Mouse (Mus musculus) stomach, postnatal 0 days (tissue): Measurements from ENCODE around the gene Chn2. TPM values are rescaled to one million over a fixed set of nuclear protein-coding genes. Genes with fewer than 3 reads are reported as not detected.
A peak's percentile ranks its signal among the peaks of the same experiment; 100 is the strongest.
"Not testable (repeated sequence)": the region's sequence is repeated elsewhere in the genome, so short reads cannot be mapped to it uniquely, and the experiment has no call there.

Source experiments
- ATAC-seq: fragments of 200-750 bp; cut with Nextera tagmentation; 2 replicates; pipeline ENCODE4 v1.8.0; 2017; ENCODE audit not compliant: low FRiP score, low TSS enrichment
- DNase-seq: peaks from one replicate; pipeline ENCODE4 v3.0.0-alpha.2; 2016; ENCODE audit warnings: low spot score
- H3K27ac ChIP-seq: fragments of 300-500 bp; sonication (generic); replicated peaks from 2 replicates; pipeline ENCODE4 v1.5.1; 2014; ENCODE audit warnings: mild to moderate bottlenecking, control low read depth
- H3K27me3 ChIP-seq: fragments of 300-500 bp; sonication (generic); 2 replicates; pipeline ENCODE4 v1.6.1; 2014; ENCODE audit warnings: low read length; ENCODE audit not compliant: control insufficient read depth, insufficient read depth
- H3K36me3 ChIP-seq: fragments of 300-500 bp; sonication (generic); 2 replicates; pipeline ENCODE4 v1.6.1; 2014; ENCODE audit warnings: low read length, mixed read lengths; ENCODE audit not compliant: control insufficient read depth, insufficient read depth
- H3K4me1 ChIP-seq: fragments of 300-500 bp; sonication (generic); replicated peaks from 2 replicates; pipeline ENCODE4 v1.6.1; 2014; ENCODE audit warnings: antibody characterized with exemption; ENCODE audit not compliant: control insufficient read depth, insufficient read depth
- H3K4me2 ChIP-seq: fragments of 300-500 bp; sonication (generic); replicated peaks from 2 replicates; pipeline ENCODE4 v1.6.1; 2014; ENCODE audit warnings: low read depth, mild to moderate bottlenecking, control low read depth, moderate library complexity
- H3K4me3 ChIP-seq: fragments of 300-500 bp; sonication (generic); 2 replicates; pipeline ENCODE4 v1.5.1; 2014; ENCODE audit warnings: low read depth, low read length, control low read depth
- H3K9ac ChIP-seq: fragments of 300-500 bp; sonication (generic); 2 replicates; pipeline ENCODE4 v1.6.1; 2014; ENCODE audit warnings: mild to moderate bottlenecking, low read length, control low read depth, mixed read lengths
- H3K9me3 ChIP-seq: fragments of 300-500 bp; sonication (generic); 2 replicates; pipeline ENCODE4 v1.6.1; 2016; ENCODE audit warnings: low read length; ENCODE audit not compliant: control insufficient read depth
- CTCF ChIP-seq: IDR thresholded peaks from 2 replicates; pipeline ENCODE4 v1.5.1; 2016; ENCODE audit warnings: antibody characterized with exemption, low read depth, mild to moderate bottlenecking, moderate library complexity
- EP300 ChIP-seq: optimal IDR thresholded peaks from 2 replicates; pipeline ENCODE3; 2016; ENCODE audit warnings: antibody characterized with exemption
- WGBS: fragments of 180-500 bp; shearing (Covaris S2); extraction: QIAGEN DNeasy Blood & Tissue Kit; methylation state at CpG from one replicate; pipeline ENCODE4 v1.1.7; 2014; 5-methylcytosine and 5-hydroxymethylcytosine counted together
- polyA plus RNA-seq: library from polyadenylated mRNA; unstranded; fragments of >200 nt; fragmentation: Nextera tagmentation; extraction: Ambion mirVana; gene quantifications from 2 replicates; pipeline ENCODE4 v1.2.1, GENCODE M21; 2015

Gene Chn2
- polyA plus RNA-seq, 1 experiment from 2014 or later, result 19.1 TPM

DNA sequence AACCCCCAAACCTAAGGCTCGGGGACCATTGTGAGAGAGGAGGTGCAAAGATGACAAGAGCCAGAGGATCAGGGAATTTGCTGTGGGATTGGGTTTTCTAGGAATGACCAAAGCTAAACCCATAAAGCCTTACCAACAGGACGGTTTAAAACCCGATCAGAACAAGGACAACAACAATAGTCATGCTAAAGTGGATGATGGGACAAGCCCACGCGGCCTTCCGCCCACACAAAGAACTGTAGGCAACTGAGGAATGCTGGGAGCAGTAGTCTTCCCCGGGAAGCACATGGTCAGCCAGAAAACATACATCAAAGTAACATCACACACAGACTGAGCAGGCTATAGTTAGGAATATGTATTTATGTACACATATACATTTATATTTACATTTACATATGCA, 125.9 kb downstream of the Chn2 start:
- no peak for DNase-seq
- WGBS, result 86% methylated on average over 7 of the region's 7 CpGs
- Histone ChIP-seq H3K4me2 (no peak overlapping the region), H3K36me3 (no peaks in the 10 kb centered on the region), H3K27me3 (no peaks in the 10 kb centered on the region), H3K9me3 (no peaks in the 10 kb centered on the region), H3K9ac (no peak overlapping the region), H3K4me3 (no peak overlapping the region), H3K27ac (no peak overlapping the region), H3K4me1 (peaks cover 9% of the 10 kb centered on the region)
- TF ChIP-seq CTCF (no peak), EP300 (no peak)
- no peak for ATAC-seq

DNA sequence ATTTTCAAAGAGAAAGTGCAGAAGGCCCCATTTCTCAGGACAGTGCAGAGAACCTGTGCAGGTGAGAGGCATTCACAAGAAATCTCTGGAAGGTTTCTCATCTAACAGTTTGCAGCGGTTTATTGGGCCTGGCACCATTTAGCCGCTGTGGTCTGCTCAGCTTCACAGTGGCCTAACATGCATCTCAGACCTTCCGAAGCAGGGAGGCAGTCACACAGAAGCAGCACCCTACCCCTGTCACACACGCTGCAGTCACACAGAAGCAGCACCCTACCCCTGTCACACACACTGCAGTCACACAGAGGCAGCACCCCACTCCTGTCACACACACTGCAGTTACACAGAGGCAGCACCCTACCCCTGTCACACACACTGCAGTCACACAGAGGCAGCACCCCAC, 126.5 kb downstream of the Chn2 start:
- TF ChIP-seq CTCF (no peak), EP300 (no peak)
- no peaks in the 10 kb centered on the region for H3K27me3 ChIP-seq
- no peaks in the 10 kb centered on the region for H3K36me3 ChIP-seq
- no peak overlapping the region for H3K4me3 ChIP-seq
- peaks cover 9% of the 10 kb centered on the region for H3K4me1 ChIP-seq
- ATAC-seq, result no peak
- no peak overlapping the region for H3K9ac ChIP-seq
- H3K9me3 ChIP-seq, result no peaks in the 10 kb centered on the region
- H3K27ac ChIP-seq, result no peak overlapping the region
- 86% methylated on average over 4 of the region's 4 CpGs for WGBS
- DNase-seq, result no peak
- no peak overlapping the region for H3K4me2 ChIP-seq

DNA sequence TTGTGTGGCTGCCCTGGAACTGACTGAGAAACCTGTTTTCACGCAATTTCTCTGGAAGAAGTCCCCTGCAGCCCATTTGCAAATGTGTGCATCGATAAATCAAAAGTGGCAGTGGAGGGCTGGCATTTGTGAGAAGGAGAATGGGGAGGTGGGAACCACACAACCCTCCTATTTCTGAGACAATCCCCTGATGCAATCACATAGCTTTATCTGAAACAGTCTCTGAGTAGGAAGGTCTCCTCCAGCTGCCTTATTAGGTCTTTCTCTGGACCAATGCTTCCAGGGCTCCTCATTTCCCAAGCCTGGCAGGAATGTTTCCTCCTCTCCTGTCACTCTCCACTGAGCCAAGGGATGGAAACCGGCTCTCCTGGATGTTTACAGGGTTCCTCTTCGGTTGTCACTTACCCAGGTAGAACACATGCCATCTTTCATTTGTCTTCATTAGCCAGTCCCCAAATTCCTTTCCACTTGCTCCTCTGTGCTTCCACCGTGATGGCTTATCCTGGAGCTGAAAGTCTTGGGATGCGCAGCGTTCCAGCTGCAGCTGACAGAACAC, 127.7 kb downstream of the Chn2 start:
- 58% methylated on average over 7 of the region's 7 CpGs for WGBS
- H3K9me3 ChIP-seq, result no peaks in the 10 kb centered on the region
- H3K4me1 ChIP-seq, result peaks cover 9% of the 10 kb centered on the region
- no peak overlapping the region for H3K9ac ChIP-seq
- no peaks in the 10 kb centered on the region for H3K27me3 ChIP-seq
- H3K36me3 ChIP-seq, result no peaks in the 10 kb centered on the region
- TF ChIP-seq EP300 (no peak), CTCF (no peak)
- H3K4me2 ChIP-seq, result no peak overlapping the region
- no peak for ATAC-seq
- H3K27ac ChIP-seq, result peak overlapping the region; percentile 30; the same call in 1 of the 2 replicates
- no peak overlapping the region for H3K4me3 ChIP-seq
- DNase-seq, result no peak

DNA sequence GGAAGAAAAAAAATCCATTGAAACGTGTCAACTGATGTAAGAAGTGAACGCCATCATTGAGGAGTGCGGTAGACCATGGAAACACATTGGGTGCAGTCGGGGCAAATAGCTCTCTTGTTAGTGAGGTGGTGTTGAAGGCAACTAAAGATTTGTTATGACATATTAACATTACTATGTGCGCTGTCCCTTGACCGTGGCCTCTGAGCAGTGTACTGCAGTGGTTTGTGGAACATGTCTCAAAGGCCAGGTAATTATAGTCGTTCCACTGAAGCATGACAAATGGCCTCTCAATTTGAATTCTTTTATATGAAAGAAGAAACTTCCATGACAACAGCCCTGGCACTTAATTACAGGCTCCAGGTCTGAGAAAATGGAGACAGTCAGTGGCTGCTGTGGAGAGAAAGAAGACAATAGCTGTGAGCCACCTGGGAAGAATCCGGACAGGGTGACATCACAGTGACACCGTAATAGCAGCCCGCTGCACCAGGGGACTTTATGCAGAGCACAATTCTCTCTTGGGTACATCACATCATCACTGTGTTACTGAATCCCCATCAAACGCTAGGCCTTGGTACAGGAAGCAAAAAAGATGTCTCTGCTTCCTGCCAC, 131.0 kb downstream of the Chn2 start:
- H3K27ac ChIP-seq, result no peak overlapping the region
- ATAC-seq, result no peak
- no peaks in the 10 kb centered on the region for H3K9me3 ChIP-seq
- H3K9ac ChIP-seq, result no peak overlapping the region
- H3K27me3 ChIP-seq, result no peaks in the 10 kb centered on the region
- DNase-seq, result no peak
- 0 out of 2 replicates have a peak, but pooled peaks cover 2% of the 10 kb centered on the region for H3K4me1 ChIP-seq
- no peak overlapping the region for H3K4me2 ChIP-seq
- TF ChIP-seq CTCF (no peak), EP300 (no peak)
- 89% methylated on average over 11 of the region's 11 CpGs for WGBS
- no peak overlapping the region for H3K4me3 ChIP-seq
- no peaks in the 10 kb centered on the region for H3K36me3 ChIP-seq

DNA sequence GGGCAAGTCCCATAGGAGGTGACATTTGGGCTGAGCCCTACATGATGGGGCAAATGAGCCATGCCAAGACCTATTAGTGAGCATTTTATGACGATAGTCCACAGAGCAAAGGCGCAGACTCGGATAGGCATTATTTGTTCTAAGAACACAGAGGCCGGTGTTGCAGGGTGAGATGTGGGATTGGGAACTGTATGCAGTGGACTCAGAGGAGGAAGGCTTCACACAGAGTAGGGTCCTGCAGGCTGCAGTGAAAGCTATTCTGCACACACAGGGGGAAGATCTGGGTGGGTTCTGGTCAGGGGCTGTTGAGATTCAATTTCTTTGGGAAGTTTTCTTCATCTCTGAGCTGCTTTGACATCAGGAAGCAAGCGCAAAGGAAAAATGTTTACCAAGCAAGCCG, 132.0 kb downstream of the Chn2 start:
- no peak for TF ChIP-seq EP300
- no peak for TF ChIP-seq CTCF
- no peak overlapping the region for H3K4me2 ChIP-seq
- H3K9ac ChIP-seq, result no peak overlapping the region
- no peaks in the 10 kb centered on the region for H3K36me3 ChIP-seq
- H3K27ac ChIP-seq, result no peak overlapping the region
- DNase-seq (no peak), ATAC-seq (peak; percentile 42; the same call in 1 of the 2 replicates)
- no peak overlapping the region for H3K4me3 ChIP-seq
- 0 out of 2 replicates have a peak, but pooled peaks cover 2% of the 10 kb centered on the region for H3K4me1 ChIP-seq
- 61% methylated on average over 6 of the region's 6 CpGs for WGBS
- H3K27me3 ChIP-seq, result no peaks in the 10 kb centered on the region
- no peaks in the 10 kb centered on the region for H3K9me3 ChIP-seq

DNA sequence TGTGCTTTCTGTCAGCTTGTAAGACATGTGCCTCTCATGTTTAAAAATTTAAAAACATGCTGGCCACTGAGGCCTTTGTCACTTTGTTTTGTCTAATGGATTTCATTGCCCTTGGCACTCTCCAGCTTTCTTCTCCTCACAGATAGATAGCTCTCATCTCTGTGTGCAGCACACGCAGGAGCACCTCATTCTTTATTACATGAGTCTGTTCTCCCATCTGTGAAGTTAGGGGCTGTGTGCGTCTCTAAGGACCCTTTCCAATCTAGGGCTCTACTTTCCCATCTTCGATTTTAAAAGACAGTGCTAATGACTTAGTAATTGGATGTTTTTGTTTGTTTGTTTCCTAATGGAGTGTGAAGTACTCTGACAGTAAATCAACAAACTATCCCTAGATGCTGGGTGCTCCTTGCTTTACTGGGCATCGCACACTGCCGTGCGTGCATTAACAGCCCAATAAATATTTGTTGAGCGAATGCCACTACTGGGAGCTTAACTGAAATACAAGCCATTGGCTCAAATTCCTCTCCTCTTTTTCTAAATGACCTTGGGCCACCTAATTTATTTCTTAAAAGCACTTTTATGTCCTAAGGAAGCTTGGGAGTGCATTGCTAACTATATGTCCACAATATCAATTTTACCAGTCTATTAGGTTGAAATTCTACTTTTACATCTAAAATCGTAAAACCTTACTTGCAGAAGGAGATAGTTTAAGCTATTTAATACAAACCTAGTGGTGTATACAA, 136.3 kb downstream of the Chn2 start:
- Histone ChIP-seq H3K4me2 (no peak overlapping the region), H3K9me3 (no peaks in the 10 kb centered on the region), H3K9ac (no peak overlapping the region), H3K36me3 (no peaks in the 10 kb centered on the region), H3K4me3 (no peak overlapping the region), H3K4me1 (no peaks in the 10 kb centered on the region; the same call in 1 of the 2 replicates), H3K27me3 (no peaks in the 10 kb centered on the region), H3K27ac (no peak overlapping the region)
- 73% methylated on average over 8 of the region's 8 CpGs for WGBS
- DNase-seq (no peak), ATAC-seq (no peak)
- TF ChIP-seq EP300, result no peak
- TF ChIP-seq CTCF, result no peak

DNA sequence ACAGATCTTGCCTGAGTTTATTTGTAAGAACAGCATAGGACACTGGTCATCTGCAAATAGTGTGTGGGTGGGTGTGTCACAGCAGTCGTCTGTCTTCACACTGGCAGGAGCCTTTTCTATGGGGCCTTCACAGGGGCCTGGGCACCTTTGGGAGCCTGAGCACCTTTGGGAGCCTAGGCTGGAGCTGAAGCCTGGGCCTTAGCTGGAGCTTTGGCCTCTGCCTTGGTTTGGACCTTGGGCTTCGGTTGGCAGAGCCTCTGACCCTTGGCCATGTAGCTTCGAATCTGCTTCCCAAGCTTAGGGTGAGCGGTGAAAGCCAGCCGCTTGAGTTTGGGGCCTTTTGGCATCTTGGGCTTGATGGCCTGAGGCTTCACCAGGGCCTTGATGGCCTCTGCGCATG, 137.7 kb downstream of the Chn2 start:
- H3K27me3 ChIP-seq, H3K4me3 ChIP-seq, DNase-seq, H3K27ac ChIP-seq, H3K4me2 ChIP-seq, ATAC-seq, H3K36me3 ChIP-seq, H3K4me1 ChIP-seq, H3K9me3 ChIP-seq, H3K9ac ChIP-seq: not testable (repeated sequence)
- 93% methylated on average over 6 of the region's 6 CpGs for WGBS
